8 mouse cellular contexts compared by ENCODE assay signal in the genomic region with DNA sequence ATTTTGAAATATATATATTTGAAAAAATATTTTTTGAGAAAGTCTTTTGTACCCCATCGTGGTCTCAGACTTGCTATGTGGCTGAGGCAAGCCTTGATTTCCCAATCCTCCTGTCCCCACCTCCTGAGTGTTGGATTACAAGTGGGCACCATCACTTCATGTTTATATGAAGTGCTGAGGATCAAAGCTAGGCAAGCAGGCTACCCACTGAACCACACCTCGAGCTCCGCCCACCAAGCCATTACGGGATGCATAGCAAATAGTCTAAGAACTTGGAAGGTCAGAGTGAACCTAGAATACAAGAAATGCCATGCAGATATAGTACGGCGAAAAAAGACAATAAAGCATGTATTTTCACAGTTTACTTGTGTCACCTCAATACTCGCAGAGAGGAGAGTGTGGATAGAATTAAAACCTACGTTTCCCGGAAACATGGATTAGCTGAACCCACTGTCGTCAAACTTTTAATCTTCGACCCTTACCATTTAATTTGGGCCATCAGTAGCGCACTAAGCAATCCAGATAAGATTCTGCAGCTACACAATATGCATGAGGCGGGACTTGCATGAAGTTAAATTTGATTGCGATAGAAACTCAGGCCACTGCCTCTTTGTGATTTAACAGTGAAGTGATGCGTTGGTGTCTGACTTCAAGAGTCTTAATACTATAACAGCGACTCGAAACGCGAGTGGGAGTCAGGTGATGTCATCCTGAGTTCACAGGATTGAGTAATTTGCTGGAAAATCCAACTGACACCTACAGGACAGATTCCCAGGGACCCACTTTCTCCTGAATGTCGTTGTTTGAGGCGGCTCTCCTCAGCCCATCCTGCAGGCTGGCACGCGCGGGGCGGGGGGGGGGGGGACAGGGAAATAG. TPM values are rescaled to one million over a fixed set of nuclear protein-coding genes. Genes with fewer than 3 reads are reported as not detected.
DNase-seq lines count a peak whose midpoint lies in the region; ATAC-seq and TF ChIP-seq lines count a peak whose summit lies in the region.

No protein-coding gene starts in this region.

- peak overlapping the region; percentile 92 for H3K27ac ChIP-seq in gastrocnemius, adult 2 months
- H3K27ac ChIP-seq in CH12.LX (ENCODE audit: insufficient read depth, low read depth): no peak overlapping the region
- no peak overlapping the region for H3K27ac ChIP-seq in hindbrain, embryonic 12.5 days

- ATAC-seq in hindbrain, embryonic 12.5 days (ENCODE audit: low FRiP score): no peak; the same call in 1 of the 2 replicates

- TF ChIP-seq EP300 in CH12.LX (IDR thresholded peaks at IDR 0.05; ENCODE audit: low read length): no peak

- no peak for DNase-seq in gastrocnemius, adult 2 months
- no peak for DNase-seq in gastrocnemius, postnatal 4 days (ENCODE audit: low spot score in 2 of 2)
- DNase-seq in CH12.LX (ENCODE audit: extremely low read depth): no peak
- peak; percentile 33 for DNase-seq in lung, postnatal 10 days
- no peak for DNase-seq in B cell, adult 2 months
- DNase-seq in layer of hippocampus, adult 8-10 months (ENCODE audit: low spot score in 2 of 2): no peak
- DNase-seq in layer of hippocampus, postnatal 14 days (ENCODE audit: low spot score in 2 of 2): no peak

- H3K9ac ChIP-seq in CH12.LX (ENCODE audit: insufficient read depth, low read depth): no peak overlapping the region
- H3K9ac ChIP-seq in hindbrain, embryonic 12.5 days: peak overlapping the region; percentile 84

- no peak for TF ChIP-seq RAD21 in CH12.LX (IDR thresholded peaks at IDR 0.05; ENCODE audit: low read depth, low read length)

- H3K27me3 ChIP-seq in CH12.LX (replicated peaks): peaks cover 19% of the 10 kb centered on the region
- no peaks in the 10 kb centered on the region for H3K27me3 ChIP-seq in hindbrain, embryonic 12.5 days

- H3K79me2 ChIP-seq in CH12.LX (replicated peaks; ENCODE audit: control insufficient read depth, extremely low read depth, insufficient read depth, poor library complexity, severe bottlenecking): no peaks in the 10 kb centered on the region

- peaks cover 0 to 9% of the 10 kb centered on the region in 2 experiments; a peak in 2 of 4 replicates for H3K4me1 ChIP-seq in CH12.LX (ENCODE audit: control insufficient read depth in 1 of 2, insufficient read depth in 2 of 2)
- peaks cover 31% of the 10 kb centered on the region for H3K4me1 ChIP-seq in hindbrain, embryonic 12.5 days

- H3K4me2 ChIP-seq in CH12.LX (ENCODE audit: insufficient read depth, low read depth, poor library complexity, severe bottlenecking): peak overlapping the region; percentile 79
- peak overlapping the region; percentile 72 for H3K4me2 ChIP-seq in hindbrain, embryonic 12.5 days (replicated peaks)

- in situ Hi-C loops in CH12.LX (cut with MboI; ENCODE audit: low pct_ligation_motif_present, low pct_unique_long_range_greater_than_20kb, low sequenced_read_pairs): no loop called here

- no peak for TF ChIP-seq CTCF in gastrocnemius, adult 2 months (IDR thresholded peaks at IDR 0.05)
- TF ChIP-seq CTCF in CH12.LX (conservative IDR thresholded peaks at IDR 0.05 in 1 of 2, IDR thresholded peaks at IDR 0.05 in 1 of 2; ENCODE audit: low read depth in 2 of 2, low read length in 2 of 2): no peak

- intact Hi-C loops in gastrocnemius, adult 2 months (cut with DNase I): loop anchor here (5.0 kb wide), 1 partner anchor 35 kb away; no protein-coding TSS in a partner anchor

- 18% methylated on average over 22 of the region's 25 CpGs for WGBS in hindbrain, embryonic 12.5 days

- dilution Hi-C loops in CH12.LX (cut with MboI; ENCODE audit: extremely low pct_ligation_motif_present, extremely low pct_unique_long_range_greater_than_20kb, low sequenced_read_pairs): no loop called here

- no peak for TF ChIP-seq POLR2A in CH12.LX (IDR thresholded peaks at IDR 0.05; ENCODE audit: low read depth, low read length)

- H3K9me3 ChIP-seq in CH12.LX (replicated peaks; ENCODE audit: low read length): no peaks in the 10 kb centered on the region
- no peaks in the 10 kb centered on the region for H3K9me3 ChIP-seq in hindbrain, embryonic 12.5 days (replicated peaks)

- no peaks in the 10 kb centered on the region for H3K36me3 ChIP-seq in CH12.LX (replicated peaks in 1 of 2; ENCODE audit: control insufficient read depth in 1 of 2, insufficient read depth in 1 of 2, low read length in 1 of 2)
- no peaks in the 10 kb centered on the region for H3K36me3 ChIP-seq in hindbrain, embryonic 12.5 days

- peak overlapping the region; percentile 96 for H3K4me3 ChIP-seq in gastrocnemius, adult 2 months
- H3K4me3 ChIP-seq in CH12.LX (replicated peaks in 1 of 3; ENCODE audit: low read depth in 2 of 3, low read length in 2 of 3, poor library complexity in 1 of 3): no peak overlapping the region
- peak overlapping the region; percentile 81 for H3K4me3 ChIP-seq in hindbrain, embryonic 12.5 days

TF ChIP-seq in CH12.LX, 34 proteins besides CTCF, POLR2A, EP300 and RAD21:
- TF ChIP-seq NRF1 (IDR thresholded peaks at IDR 0.05; ENCODE audit: low read depth, low read length) (no peak), SIN3A (IDR thresholded peaks at IDR 0.05; ENCODE audit: low read length) (no peak), IRF4 (IDR thresholded peaks at IDR 0.05; ENCODE audit: low read depth, low read length) (no peak), TBP (conservative IDR thresholded peaks at IDR 0.05; ENCODE audit: low read depth, low read length) (no peak), ZKSCAN1 (IDR thresholded peaks at IDR 0.05; ENCODE audit: borderline replicate concordance, low read depth, low read length) (no peak), ETS1 (conservative IDR thresholded peaks at IDR 0.05; ENCODE audit: low read depth, low read length) (no peak), MXI1 (IDR thresholded peaks at IDR 0.05; ENCODE audit: low read depth, low read length) (no peak), UBTF (IDR thresholded peaks at IDR 0.05; ENCODE audit: low read depth, low read length) (no peak), RCOR1 (conservative IDR thresholded peaks at IDR 0.05; ENCODE audit: low read depth, low read length) (no peak)

RNA-seq across cellular contexts. Expression of gene Syne2, which starts 0.7 kb away (rescaled TPM):
- 10 to 100 TPM; 15.0 to 15.5 TPM for total RNA-seq in gastrocnemius, adult 2 months (2021)
- total RNA-seq in gastrocnemius, postnatal 4 days (2021): 10 to 100 TPM; 37.5 to 43.1 TPM
- total RNA-seq in CH12.LX (2012; rRNA removed) (3.7 and 3.9 TPM in 2 replicates), CH12.LX (2014; rRNA removed) (4.8 and 4.9 TPM in 2 replicates)
- 6.1 and 7.5 TPM in 2 replicates for polyA plus RNA-seq in CH12.LX (2012; ENCODE audit: insufficient read length, low read depth)
- polyA plus RNA-seq in hindbrain, embryonic 12.5 days (2016; fragmentation: Nextera tagmentation; extraction: Ambion mirVana): 92.8 and 97.9 TPM in 2 replicates
- total RNA-seq in layer of hippocampus, adult 8-10 months (2022): 10 to 100 TPM; 23.3 to 28.4 (median 24.6) TPM
- 10 to 100 TPM; 23.4 to 29.0 TPM for total RNA-seq in layer of hippocampus, postnatal 14 days (2021)

Comparison
In these comparisons a context has a peak if more than half of its experiments do, and no peak if none do; other contexts are left out.
1. H3K4me3 ChIP-seq: peak in gastrocnemius, adult 2 months (single experiment) and hindbrain, embryonic 12.5 days (single experiment); none in CH12.LX (0 of 3).